Mouse (Mus musculus): ENCODE results near the gene Hdac7. TPM values are rescaled to one million over a fixed set of nuclear protein-coding genes. Genes with fewer than 3 reads are reported as not detected.
A peak's percentile ranks its signal among the peaks of the same experiment; 100 is the strongest.

Hdac7 gene
- polyA plus RNA-seq, 2 experiments, result 36.5 to 79.3 TPM

- no peaks in the 10 kb centered on the region for H3K27me3 ChIP-seq (ENCODE audit: control insufficient read depth, insufficient read depth, low read length)
- H3K9me3 ChIP-seq (ENCODE audit: control insufficient read depth, low read length), result no peaks in the 10 kb centered on the region
- peaks cover 83% of the 10 kb centered on the region for H3K4me1 ChIP-seq (ENCODE audit: control insufficient read depth, insufficient read depth, low read length)
- H3K36me3 ChIP-seq (ENCODE audit: control insufficient read depth, insufficient read depth, low read length), result peaks cover 11% of the 10 kb centered on the region; the same call in 1 of the 2 replicates
- no peak for TF ChIP-seq POLR2A (IDR thresholded peaks at IDR 0.05; ENCODE audit: borderline replicate concordance, extremely low read depth, insufficient read depth, insufficient read length)
- peak overlapping the region; percentile 54 for H3K4me2 ChIP-seq (replicated peaks; ENCODE audit: low read depth, low read length, severe bottlenecking)
- no peak; the same call in 1 of the 2 replicates for ATAC-seq (ENCODE audit: low FRiP score, low read depth)
- H3K4me3 ChIP-seq (replicated peaks; ENCODE audit: low read length), result peak overlapping the region; percentile 27
- 5% methylated on average over 28 of the region's 29 CpGs for WGBS
- peak overlapping the region; percentile 71 for H3K27ac ChIP-seq (replicated peaks; ENCODE audit: low read depth, low read length)
- peak; percentile 76 for DNase-seq (ENCODE audit: low spot score)
- H3K9ac ChIP-seq (ENCODE audit: low read depth, low read length, severe bottlenecking), result peak overlapping the region; percentile 32
Measured at GRCm38 (mm10) chr15:97825071-97825940, 19.0 kb downstream of the Hdac7 start.

- Histone ChIP-seq H3K27me3 (ENCODE audit: control insufficient read depth, insufficient read depth, low read length) (no peaks in the 10 kb centered on the region), H3K4me3 (replicated peaks; ENCODE audit: low read length) (no peak overlapping the region), H3K36me3 (ENCODE audit: control insufficient read depth, insufficient read depth, low read length) (peaks cover 11% of the 10 kb centered on the region; the same call in 1 of the 2 replicates), H3K4me1 (ENCODE audit: control insufficient read depth, insufficient read depth, low read length) (peaks cover 72% of the 10 kb centered on the region), H3K9ac (ENCODE audit: low read depth, low read length, severe bottlenecking) (no peak overlapping the region), H3K4me2 (replicated peaks; ENCODE audit: low read depth, low read length, severe bottlenecking) (no peak overlapping the region), H3K9me3 (ENCODE audit: control insufficient read depth, low read length) (no peaks in the 10 kb centered on the region), H3K27ac (replicated peaks; ENCODE audit: low read depth, low read length) (0 out of 2 replicates have a peak overlapping the region, but pooled peaks have one; percentile 35)
- no peak for TF ChIP-seq POLR2A (IDR thresholded peaks at IDR 0.05; ENCODE audit: borderline replicate concordance, extremely low read depth, insufficient read depth, insufficient read length)
- DNase-seq (ENCODE audit: low spot score), result no peak
- no peak for ATAC-seq (ENCODE audit: low FRiP score, low read depth)
- 81% methylated on average over 6 of the region's 6 CpGs for WGBS
Measured at GRCm38 (mm10) chr15:97824042-97824441, 20.3 kb downstream of the Hdac7 start.

- peaks cover 11% of the 10 kb centered on the region; the same call in 1 of the 2 replicates for H3K36me3 ChIP-seq (ENCODE audit: control insufficient read depth, insufficient read depth, low read length)
- no peak for TF ChIP-seq POLR2A (IDR thresholded peaks at IDR 0.05; ENCODE audit: borderline replicate concordance, extremely low read depth, insufficient read depth, insufficient read length)
- peaks cover 67% of the 10 kb centered on the region for H3K4me1 ChIP-seq (ENCODE audit: control insufficient read depth, insufficient read depth, low read length)
- ATAC-seq (ENCODE audit: low FRiP score, low read depth) (no peak), DNase-seq (ENCODE audit: low spot score) (no peak)
- no peak overlapping the region for H3K27ac ChIP-seq (replicated peaks; ENCODE audit: low read depth, low read length)
- WGBS, result 86% methylated on average over 12 of the region's 12 CpGs
- no peaks in the 10 kb centered on the region for H3K9me3 ChIP-seq (ENCODE audit: control insufficient read depth, low read length)
- no peak overlapping the region for H3K9ac ChIP-seq (ENCODE audit: low read depth, low read length, severe bottlenecking)
- no peak overlapping the region for H3K4me3 ChIP-seq (replicated peaks; ENCODE audit: low read length)
- no peaks in the 10 kb centered on the region for H3K27me3 ChIP-seq (ENCODE audit: control insufficient read depth, insufficient read depth, low read length)
- H3K4me2 ChIP-seq (replicated peaks; ENCODE audit: low read depth, low read length, severe bottlenecking), result no peak overlapping the region
Measured at GRCm38 (mm10) chr15:97823479-97823878, 20.8 kb downstream of the Hdac7 start.

- H3K36me3 ChIP-seq (ENCODE audit: control insufficient read depth, insufficient read depth, low read length), result peaks cover 11% of the 10 kb centered on the region; the same call in 1 of the 2 replicates
- H3K27ac ChIP-seq (replicated peaks; ENCODE audit: low read depth, low read length), result no peak overlapping the region
- no peak overlapping the region for H3K9ac ChIP-seq (ENCODE audit: low read depth, low read length, severe bottlenecking)
- no peak for TF ChIP-seq POLR2A (IDR thresholded peaks at IDR 0.05; ENCODE audit: borderline replicate concordance, extremely low read depth, insufficient read depth, insufficient read length)
- no peak for DNase-seq (ENCODE audit: low spot score)
- H3K4me1 ChIP-seq (ENCODE audit: control insufficient read depth, insufficient read depth, low read length), result peaks cover 61% of the 10 kb centered on the region
- ATAC-seq (ENCODE audit: low FRiP score, low read depth), result no peak
- WGBS, result 37% methylated on average over 11 of the region's 12 CpGs
- no peaks in the 10 kb centered on the region for H3K27me3 ChIP-seq (ENCODE audit: control insufficient read depth, insufficient read depth, low read length)
- H3K4me2 ChIP-seq (replicated peaks; ENCODE audit: low read depth, low read length, severe bottlenecking), result no peak overlapping the region
- H3K9me3 ChIP-seq (ENCODE audit: control insufficient read depth, low read length), result no peaks in the 10 kb centered on the region
- no peak overlapping the region for H3K4me3 ChIP-seq (replicated peaks; ENCODE audit: low read length)
Measured at GRCm38 (mm10) chr15:97822545-97823228, 21.6 kb downstream of the Hdac7 start.

GRCm38 (mm10) chr15:97821983-97822363 is 22.3 kb downstream of the Hdac7 start:
- H3K4me2 ChIP-seq (replicated peaks; ENCODE audit: low read depth, low read length, severe bottlenecking), result no peak overlapping the region
- H3K9me3 ChIP-seq (ENCODE audit: control insufficient read depth, low read length), result no peaks in the 10 kb centered on the region
- no peak for ATAC-seq (ENCODE audit: low FRiP score, low read depth)
- no peaks in the 10 kb centered on the region for H3K27me3 ChIP-seq (ENCODE audit: control insufficient read depth, insufficient read depth, low read length)
- no peak overlapping the region for H3K4me3 ChIP-seq (replicated peaks; ENCODE audit: low read length)
- H3K4me1 ChIP-seq (ENCODE audit: control insufficient read depth, insufficient read depth, low read length), result peaks cover 61% of the 10 kb centered on the region
- H3K9ac ChIP-seq (ENCODE audit: low read depth, low read length, severe bottlenecking), result 0 out of 2 replicates have a peak overlapping the region, but pooled peaks have one; percentile 14
- no peak for DNase-seq (ENCODE audit: low spot score)
- H3K36me3 ChIP-seq (ENCODE audit: control insufficient read depth, insufficient read depth, low read length), result peaks cover 11% of the 10 kb centered on the region; the same call in 1 of the 2 replicates
- TF ChIP-seq POLR2A (IDR thresholded peaks at IDR 0.05; ENCODE audit: borderline replicate concordance, extremely low read depth, insufficient read depth, insufficient read length), result no peak
- H3K27ac ChIP-seq (replicated peaks; ENCODE audit: low read depth, low read length), result peak overlapping the region; percentile 52; the same call in 1 of the 2 replicates
- 59% methylated on average over 6 of the region's 6 CpGs for WGBS
